Mouse (Mus musculus): ENCODE measurements around the gene Pum1.

Pum1 gene

GRCm38 (mm10) chr4:130814742-130815330 lies 151.7 kb downstream of the Pum1 start:
- DNase-seq (ENCODE audit: low read depth, low spot score) = no peak

- DNase-seq (ENCODE audit: low read depth, low spot score) = no peak
Observed at GRCm38 (mm10) chr4:130815860-130816259, 152.7 kb downstream of the Pum1 start.

DNA sequence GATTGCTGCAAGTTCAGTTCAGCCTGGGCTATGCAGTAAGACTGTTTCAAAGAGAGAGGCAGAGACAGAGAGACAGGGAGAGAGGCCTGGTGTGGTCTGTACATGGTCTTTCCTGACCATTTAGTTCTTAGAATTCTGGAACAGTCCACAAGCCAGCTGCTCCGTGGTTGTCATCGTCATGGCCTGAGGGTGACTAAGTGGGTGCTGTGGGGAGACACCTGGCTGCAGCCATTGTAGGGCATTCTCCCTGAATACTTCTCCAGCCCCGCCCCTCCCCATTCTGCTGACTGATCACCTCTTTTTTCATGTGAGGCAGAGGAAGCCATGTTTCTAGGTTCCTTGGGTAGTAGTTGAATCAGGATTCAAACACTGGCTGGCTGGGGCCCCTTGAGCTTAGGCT lies 156.7 kb downstream of the Pum1 start:
- DNase-seq (ENCODE audit: low read depth, low spot score) = no peak

- no peak for DNase-seq (ENCODE audit: low read depth, low spot score)
Observed at GRCm38 (mm10) chr4:130820594-130821255, 157.6 kb downstream of the Pum1 start.

GRCm38 (mm10) chr4:130828851-130829673 lies 165.9 kb downstream of the Pum1 start:
- DNase-seq (ENCODE audit: low read depth, low spot score) = no peak
